Mouse (Mus musculus) adrenal gland, postnatal 14 days (tissue): ENCODE measurements at regions not wholly inside any gene's neighbourhood (a gene's known extent, or its start where the extent isn't known, plus 50 kb on each side); places are given as distances from the start of the nearest gene placed in this dataset.

Experiments used
- DNase-seq: peaks from one replicate; pipeline ENCODE4 v3.0.0; 2021; ENCODE audit warnings: mixed read lengths

DNA sequence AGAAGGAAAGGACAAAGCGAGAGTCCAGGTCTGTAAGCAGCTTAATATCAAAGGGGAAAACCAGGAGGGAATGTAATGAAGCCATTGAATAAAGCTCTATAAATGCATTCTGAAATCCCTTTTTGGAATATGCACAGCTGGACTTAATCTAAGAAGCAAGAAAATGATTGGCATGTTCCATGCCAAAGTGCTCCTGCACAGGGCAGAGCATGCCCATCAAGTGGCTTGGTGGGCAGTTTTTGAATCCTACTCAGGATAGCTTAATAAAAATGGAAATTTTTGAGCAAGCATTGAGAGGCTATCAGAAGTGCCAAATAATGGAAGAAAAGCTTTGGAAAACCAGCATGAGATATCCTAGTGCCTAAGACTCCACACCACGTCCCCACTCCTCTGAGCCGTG lies 466.1 kb downstream of the Epm2a start:
- DNase-seq, result no peak

DNA sequence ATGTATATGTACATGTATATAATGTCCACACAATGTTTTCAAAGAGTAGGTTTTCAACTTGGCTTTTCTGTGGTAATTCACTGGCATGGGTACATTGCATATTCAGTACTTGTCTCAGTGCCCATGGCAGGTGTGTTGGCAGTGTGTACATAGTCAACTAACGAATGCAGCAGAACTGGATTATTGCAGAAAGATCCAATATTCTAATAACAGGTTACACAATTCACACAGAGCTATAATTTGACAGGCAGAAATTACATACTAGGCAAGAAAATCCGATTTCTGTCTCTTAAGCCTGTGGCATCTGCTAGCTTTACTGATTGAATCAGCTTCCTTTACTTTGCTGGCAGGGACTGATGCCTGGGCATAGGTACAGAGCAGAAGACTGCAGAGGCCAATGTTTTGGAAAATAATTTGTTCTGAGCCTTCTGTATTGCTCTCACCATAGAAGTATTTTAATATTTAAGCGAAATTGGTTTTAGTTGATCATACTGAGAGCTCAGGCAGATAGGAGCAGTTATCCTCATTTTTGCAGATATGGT lies 479.3 kb downstream of the Epm2a start:
- no peak for DNase-seq

DNA sequence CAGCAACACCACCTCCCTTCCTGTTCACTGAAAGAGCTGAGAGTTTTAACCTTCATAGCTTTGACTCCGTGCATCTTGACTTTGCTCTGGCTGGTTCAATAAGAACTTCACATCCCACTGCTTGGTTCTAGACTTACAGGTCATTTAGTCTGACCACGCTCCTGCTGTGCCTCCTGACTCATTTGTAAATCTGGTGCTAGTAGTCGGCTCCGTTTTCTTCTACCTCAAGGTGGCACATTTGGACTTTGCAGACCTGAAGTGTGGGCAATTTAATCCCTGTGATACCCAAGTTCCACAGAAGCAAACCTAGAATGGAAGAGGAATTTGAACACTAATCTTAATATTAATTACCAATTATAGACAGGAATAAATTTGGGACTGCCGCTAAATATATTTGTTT lies 497.9 kb downstream of the Epm2a start:
- no peak for DNase-seq

DNA sequence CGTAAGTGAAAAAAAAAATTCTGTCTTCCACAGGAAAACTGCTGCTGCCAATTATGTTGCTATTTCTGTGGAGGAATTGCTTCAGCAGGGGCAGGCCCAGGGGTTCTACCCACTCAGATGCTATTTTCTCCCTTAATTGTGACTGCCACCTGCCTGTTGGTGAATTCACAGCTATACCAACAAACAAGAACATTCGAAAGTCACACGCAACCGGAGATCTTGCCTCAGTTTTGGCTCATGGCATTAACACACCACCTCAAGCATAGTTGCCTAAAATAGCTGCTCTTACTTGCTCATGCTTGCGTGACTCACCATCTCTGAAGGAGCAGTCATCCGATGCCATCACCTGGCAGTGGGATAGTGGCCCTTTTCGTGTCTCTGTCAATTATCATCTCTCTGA lies 498.3 kb downstream of the Epm2a start:
- DNase-seq, result no peak

DNA sequence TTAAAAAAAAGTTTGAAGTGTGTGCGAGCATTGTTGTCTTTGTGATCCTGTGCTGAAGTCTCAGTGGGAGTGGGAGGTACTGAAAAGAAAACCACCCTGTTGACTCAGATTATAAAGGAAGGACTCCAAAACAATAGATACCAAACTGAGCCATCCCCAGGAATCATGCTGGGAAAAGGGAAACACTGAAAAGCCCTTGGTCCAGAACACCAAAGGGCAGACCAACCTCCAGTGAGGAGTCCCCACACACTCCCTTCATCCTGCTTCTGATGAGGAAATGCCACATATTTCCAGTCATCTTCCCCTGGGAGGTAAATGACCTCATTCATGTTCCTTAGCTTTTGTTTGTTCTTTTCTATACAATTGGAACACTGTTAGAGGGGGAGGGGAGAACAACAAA lies 502.9 kb downstream of the Epm2a start:
- DNase-seq, result no peak

DNA sequence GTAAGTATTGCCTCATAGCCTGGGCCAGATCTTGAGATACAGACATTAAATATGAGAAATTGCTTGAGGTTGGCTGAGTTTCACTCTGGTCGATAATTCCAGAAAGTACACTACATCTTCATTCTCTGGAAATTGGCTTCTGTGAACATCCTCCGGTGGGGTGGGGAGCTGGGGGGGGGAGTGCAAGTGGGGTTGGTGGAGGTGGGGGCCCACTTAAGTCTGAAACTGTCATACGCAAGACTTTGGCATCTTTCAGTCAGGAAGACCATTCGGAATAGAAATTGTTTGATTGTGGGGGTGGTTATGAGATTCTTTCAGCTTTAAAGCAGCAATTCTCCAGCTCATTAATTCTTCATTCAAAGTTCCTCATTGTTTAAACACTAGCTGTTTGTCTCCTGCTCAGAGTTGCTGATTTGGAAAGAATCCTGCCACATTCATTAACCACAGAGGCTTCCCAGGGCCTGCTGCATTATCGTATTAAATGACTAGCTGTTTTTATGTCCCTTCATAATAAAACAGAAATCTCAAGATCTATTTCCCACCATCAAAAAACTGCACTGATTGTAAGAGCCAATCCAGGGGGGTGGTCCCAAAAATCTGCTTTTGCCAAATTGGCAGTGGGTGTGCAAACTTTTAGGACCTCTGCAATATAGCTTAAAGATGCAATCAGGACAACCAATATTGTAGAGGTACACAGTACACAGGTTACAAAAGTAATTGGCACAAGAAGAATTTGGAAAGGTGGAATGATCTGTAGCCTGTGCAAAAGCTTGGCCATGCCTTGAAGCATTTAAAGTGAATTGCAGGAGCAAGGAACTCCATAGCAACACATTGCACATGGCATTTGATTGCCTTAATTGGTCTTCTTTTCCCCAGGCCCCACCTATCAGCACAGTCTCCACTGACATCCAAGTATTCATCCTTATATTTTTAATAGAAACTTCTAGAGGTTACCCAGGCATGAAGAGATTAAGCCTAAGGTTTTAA lies 532.2 kb downstream of the Epm2a start:
- no peak for DNase-seq

DNA sequence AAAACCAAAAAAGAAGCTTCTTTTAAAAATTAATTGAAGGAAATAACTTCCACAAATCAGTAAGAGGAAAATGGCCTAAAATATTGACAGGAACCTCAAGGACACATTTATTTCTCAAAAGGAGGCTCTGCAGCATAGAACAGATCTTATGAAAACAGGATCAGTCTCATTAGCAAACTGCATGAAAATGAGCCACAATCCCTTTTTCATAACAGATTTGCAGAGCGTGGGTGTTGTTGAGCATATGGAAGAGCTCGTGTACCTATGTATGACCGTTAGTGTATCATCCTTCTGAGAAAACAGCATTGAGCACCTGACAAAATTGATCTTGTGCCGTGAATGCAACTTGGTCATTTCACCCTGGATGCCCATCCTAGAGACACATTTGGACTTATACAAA lies 543.0 kb downstream of the Epm2a start:
- DNase-seq, result no peak

DNA sequence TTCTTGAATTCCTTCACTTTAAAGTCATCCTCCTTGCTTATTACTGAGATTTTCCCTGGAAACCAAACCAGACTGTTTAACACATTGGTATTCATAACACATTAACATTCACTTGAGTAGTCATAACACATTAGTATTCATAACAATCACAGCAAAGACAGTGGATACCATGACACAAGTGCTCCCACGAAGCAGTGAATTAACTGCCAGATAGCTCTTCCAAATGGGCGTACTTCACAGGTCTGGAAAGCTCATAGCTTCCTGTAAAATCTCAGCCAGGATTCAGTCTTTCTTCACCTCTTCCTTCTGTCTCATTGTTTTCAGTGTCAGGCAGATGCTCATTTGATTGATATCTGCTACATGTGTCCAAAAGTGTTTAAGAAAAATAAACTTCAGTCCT lies 545.7 kb downstream of the Epm2a start:
- no peak for DNase-seq

DNA sequence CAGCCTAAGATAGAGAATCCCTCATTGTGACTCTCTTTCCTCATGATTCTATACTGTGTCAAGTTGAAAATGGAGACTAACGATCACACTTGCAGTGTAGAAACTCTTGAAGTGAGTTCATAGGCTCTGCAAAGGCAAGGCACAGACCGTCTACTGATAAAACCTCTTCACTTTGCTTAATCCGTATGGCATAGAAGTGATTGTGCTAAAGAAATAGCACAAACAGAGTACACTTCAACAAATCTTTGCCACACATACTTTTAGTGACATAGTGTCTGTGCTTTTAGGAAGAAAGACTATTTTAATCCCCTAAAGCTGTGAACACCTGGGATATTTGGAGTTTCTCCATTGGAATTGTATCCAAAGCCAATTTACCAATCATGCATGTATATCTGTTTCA lies 578.9 kb downstream of the Epm2a start:
- no peak for DNase-seq

DNA sequence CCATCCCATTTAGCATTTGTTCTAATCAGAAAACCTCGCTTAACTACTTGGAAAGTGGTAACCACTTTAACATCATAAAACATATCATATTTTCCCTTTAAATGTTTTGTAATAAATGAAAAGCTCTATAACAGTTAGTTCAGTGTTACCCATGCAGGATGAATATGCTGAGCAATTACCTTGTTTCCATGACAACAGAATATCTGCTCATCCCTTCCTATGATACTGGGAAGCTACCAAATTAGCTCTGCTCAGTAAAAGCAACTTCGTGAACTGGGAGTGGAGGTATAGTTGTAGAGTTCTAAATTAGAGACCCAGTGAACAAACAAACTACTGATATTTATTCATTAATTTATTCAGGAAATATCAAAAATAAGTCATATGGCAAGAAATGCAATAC lies 595.0 kb downstream of the Epm2a start:
- no peak for DNase-seq

DNA sequence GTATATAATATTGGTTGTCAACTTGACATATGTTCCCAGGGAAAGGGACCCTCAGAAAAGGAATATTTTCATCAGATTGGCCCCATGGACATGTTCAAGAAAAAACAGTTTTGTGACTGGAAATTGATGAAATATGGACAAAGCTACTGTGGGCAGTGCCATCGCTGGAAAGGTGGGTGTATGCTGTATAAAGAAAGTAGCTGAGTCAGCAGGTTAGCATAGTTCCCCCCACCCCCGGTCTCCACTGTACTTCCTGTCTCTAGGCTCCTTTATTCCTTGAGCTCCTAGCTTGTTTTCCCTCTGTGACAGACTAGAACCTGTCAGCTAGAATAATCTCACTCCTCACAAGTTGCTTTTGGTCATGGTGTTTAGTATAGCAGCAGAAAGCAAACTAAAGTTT lies 599.6 kb downstream of the Epm2a start:
- DNase-seq, result no peak

DNA sequence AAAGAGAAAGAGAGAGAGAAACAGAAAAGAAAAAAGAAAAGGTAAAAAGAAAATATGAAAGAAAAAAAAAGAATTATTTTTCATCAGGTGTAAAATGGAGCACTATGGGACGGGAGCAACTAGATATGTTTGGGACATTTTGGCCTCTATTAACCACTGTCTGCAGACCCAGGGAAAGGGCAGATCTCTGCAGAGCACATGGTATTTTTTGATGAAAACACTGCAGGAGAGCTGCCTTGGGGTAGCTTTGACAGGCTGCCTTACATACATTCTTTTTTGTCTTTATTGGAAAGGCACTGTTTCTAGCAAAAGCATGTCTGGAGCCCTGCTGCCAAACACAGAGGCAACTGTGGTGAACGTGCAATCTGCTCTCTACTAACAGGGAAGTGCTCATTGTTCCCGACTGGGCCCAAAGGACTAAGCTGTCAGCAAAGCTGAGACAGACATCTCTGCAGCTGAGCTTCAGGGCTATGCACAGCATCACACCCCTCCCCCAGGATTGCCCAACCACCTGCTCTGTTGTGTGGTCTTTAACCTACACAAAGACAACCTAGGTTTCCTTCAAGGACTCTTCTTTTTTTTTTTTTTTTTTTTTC lies 617.2 kb downstream of the Epm2a start:
- no peak for DNase-seq

DNA sequence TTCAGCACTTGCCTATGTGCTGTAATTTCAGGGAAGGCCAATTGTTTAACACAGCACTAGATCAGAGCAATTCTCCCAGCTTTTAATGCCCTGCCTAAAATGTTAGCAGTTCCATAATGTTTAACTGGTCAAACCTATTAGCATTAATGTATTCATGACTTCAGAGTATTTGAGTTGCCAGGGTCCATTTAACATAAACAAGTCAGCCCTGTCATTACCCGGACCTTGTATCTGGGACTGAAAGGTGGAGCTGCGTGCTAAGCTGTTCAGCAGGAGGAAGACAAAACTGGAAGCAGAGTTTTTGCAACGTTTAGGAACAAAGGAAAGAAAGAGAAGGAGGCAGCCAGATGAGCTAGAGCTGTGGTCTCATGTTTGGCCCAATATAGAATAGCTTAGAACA lies 661.8 kb downstream of the Epm2a start:
- DNase-seq, result no peak

DNA sequence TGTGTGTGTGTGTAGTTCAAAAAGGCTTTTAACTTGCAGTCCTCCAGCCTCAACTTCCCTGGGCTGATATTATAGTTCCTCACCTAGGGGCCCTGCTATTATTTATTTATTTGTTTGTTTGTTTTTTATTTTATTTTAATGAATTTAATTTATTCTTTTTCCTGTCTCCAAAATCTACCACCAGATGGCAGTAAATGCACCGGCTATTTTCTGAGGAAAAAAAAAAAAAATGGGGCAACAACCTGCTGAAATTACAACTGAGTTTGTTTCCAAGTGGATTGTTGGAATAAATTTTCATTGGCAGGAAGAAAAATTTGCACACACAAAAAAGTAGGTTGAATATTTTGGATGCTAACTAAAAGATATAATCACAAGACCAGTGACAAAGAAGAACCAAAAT lies 662.7 kb downstream of the Epm2a start:
- no peak for DNase-seq

DNA sequence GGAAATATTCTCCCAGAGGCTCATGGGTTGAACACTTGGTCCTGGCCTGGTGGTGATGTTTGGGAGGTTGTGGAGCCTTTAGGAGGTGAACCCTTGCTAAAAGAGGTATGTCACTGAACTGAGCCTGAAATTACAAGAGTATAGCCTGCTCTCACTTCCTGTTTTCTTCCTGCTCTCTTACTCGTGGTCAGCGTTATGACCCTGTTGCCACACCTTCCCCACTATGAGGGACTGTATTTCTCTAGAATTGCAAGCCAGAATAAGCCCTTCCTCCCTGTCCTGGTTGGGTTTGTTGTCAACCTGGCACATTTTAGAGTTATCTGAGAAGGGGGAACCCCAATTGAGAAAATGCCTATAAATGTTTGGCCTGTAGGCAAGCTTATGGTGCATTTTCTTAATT lies 674.1 kb downstream of the Epm2a start:
- DNase-seq, result no peak

DNA sequence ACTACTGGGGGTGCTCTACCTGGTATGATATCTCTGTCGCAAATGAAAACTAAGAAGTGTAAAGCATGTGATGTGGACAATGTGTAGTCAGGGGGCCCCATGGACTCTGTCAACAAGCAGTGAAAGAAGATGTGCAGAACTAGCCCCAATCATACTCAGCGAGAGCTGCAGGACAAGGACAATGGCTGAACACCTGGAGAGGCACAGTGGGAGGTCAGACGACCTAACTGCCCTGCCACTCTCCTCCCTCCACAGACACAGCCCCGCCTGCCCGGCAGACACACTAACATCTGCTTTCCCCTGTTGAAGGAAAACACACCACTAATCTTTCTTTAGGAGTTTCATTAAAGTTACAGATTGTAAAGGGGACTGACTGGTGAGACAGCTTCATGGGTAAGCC lies 675.1 kb downstream of the Epm2a start:
- no peak for DNase-seq

DNA sequence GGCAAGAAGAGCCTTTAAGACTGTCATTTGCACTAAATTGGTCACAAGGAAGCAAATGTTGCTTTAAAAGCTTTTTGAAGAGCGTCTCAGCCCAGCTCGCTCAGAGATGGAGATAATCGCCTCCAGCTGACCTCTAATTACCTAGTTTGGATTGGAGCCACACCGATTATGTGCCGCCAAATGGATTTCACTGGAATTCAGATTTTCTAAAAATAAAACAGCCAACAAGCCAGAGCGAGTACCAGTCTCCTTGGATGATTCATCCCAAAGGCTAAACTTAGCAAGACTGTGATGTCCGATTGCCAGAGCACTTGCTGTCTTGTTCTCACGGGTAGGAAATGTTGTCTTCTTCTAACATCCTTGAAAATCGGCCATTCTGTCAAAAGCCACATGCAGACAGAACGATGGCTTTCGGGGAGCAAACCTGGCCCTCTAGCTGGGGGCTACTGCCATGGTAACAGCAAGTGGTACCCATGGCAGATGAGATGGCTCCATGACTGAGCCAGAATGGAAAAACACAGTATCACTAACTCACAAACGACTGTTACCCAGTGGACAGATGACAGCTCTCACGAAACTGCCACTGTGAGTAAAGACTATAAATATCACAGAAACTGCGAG lies 676.1 kb downstream of the Epm2a start:
- peak; percentile 30 for DNase-seq

DNA sequence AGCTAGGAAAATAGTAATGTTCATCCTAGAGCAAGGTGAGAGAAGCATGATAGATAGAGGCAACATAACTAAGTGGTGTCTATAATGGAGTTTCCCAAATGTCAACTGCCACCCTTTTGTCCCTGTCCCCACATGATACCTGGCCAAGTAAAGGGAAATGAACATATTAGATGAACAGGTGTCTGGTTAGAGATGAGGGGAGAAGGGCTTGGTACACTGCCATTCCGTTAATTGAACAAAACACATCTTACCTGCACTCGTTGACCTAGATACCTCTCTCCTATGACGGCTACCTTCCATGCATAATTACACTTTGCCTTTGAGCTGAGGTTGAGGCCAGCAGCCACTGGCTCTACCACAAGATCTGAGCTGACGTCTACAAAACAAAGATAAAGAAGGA lies 677.4 kb downstream of the Epm2a start:
- no peak for DNase-seq

DNA sequence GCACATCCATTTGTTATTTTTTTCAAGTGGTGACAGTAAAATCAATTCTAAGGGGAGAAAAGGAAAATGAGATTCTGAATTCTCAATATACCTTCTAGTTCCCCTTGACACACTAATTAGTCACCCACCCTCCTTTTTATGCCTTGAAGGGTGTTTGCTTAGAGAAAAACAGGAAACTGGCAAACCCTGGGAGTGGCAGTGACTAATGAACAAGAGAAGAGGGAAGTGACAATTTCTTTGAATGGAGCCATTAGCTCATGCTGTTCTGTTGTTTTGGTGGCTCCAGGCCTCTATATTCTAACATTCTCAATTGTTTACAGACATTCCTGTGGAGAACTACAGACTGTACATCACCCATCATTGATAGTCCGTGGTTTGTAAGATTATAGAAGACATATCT lies 692.0 kb downstream of the Epm2a start:
- no peak for DNase-seq

DNA sequence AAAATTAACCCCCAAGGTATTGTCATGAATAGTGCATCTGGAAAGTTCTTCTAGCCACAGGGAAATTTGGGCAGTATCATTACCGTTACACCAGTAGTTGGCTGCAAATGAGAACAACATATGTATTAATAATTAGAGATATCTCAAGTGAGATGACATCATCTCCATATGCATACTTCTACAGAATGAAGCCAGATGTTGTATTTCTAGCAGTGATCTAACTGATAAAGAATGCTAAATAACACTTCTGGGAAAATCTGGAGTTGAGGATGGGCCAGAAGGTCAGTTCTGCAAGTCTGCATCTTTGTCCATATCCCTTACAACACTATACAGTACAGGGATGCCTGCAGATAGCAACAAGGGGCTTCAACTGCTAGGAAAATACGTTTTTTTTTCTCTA lies 702.7 kb downstream of the Epm2a start:
- no peak for DNase-seq

DNA sequence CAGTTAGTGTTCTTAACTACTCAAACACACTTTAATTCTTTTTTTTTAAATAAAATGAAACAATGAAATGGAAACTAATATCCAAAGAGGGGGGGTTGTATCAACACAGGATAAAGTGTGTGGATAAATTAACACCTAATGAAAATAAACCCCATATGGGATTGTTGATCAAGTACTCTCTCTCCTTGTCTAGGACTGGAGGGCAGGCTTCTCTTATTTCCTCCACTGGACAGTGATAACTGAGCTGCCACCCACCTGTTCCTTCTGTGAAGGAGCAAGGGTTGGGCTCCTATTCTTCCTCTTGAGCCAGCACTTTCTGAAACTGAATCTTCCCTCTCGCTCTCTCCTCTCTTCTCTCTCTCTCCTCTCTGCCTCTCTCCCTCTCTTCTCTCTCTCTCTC lies 716.5 kb downstream of the Epm2a start:
- no peak for DNase-seq

DNA sequence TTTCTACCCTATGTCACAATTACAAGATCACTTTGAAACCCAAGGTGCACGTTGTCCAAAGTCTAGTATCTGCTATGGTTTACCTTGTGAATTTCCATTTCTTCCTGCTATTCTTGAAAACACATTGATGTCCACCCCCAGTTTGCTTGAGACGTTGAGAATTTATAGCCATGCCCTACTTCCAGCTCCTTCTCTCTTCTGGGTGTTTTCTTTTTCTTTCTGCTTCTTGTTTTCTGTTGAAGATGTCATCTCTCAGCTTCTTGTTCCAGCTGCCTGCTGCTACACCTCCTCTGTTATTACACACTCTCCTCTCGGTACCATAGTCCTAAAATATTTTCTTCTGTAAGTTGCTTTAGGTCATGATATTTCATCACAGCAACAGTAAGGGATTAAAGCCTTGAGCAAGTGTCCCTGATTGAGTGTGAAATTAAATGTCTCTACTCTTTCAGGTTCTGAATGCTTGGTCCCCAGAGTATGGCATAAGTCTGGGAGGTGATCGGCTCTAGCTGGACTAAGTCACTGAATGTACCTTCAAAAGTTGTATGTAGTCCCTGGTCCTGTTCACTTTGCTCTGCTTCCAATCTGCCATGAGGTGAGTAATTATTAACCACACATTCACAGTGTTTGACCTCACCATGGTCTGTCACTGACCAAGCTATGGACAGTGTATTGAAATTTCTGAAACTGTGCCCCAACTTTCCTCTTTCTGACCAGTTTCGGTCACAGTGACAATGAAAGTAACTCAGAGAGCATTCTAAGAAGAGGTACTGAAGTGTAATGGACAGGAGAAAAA lies 718.1 kb downstream of the Epm2a start:
- DNase-seq, result no peak
